Mouse (Mus musculus) heart, embryonic 10.5 days (tissue): ENCODE data around the gene Minpp1. TPM values are rescaled to one million over a fixed set of nuclear protein-coding genes. Genes with fewer than 3 reads are reported as not detected.

Source experiments
- DNase-seq: peaks from one replicate; pipeline ENCODE4 v3.0.0-alpha.2; 2017; ENCODE audit warnings: low spot score
- H3K27ac ChIP-seq: fragments of 300-500 bp; sonication (generic); 2 replicates; pipeline ENCODE4 v1.5.1; 2016; ENCODE audit warnings: mild to moderate bottlenecking
- H3K27me3 ChIP-seq: fragments of 300-500 bp; sonication (generic); 2 replicates; pipeline ENCODE4 v1.6.1; 2016; ENCODE audit warnings: mild to moderate bottlenecking; ENCODE audit not compliant: poor library complexity, insufficient read depth, severe bottlenecking
- H3K36me3 ChIP-seq: fragments of 300-500 bp; sonication (generic); 2 replicates; pipeline ENCODE4 v1.6.1; 2016; ENCODE audit warnings: mild to moderate bottlenecking, moderate library complexity
- H3K4me1 ChIP-seq: fragments of 300-500 bp; sonication (generic); 2 replicates; pipeline ENCODE4 v1.6.1; 2016; ENCODE audit warnings: mild to moderate bottlenecking
- H3K4me3 ChIP-seq: fragments of 300-500 bp; sonication (generic); 2 replicates; pipeline ENCODE4 v1.5.1; 2016; ENCODE audit warnings: mild to moderate bottlenecking, moderate library complexity
- H3K9me3 ChIP-seq: fragments of 300-500 bp; sonication (generic); 2 replicates; pipeline ENCODE4 v1.6.1; 2016; ENCODE audit warnings: mild to moderate bottlenecking, moderate library complexity
- WGBS: fragments of 180-500 bp; shearing (Covaris S2); methylation state at CpG from one replicate; pipeline ENCODE4 v1.1.7; 2016; 5-methylcytosine and 5-hydroxymethylcytosine counted together
- polyA plus RNA-seq: library from polyadenylated mRNA; unstranded; fragments of >200 nt; fragmentation: Nextera tagmentation; extraction: Ambion mirVana; gene quantifications from 2 replicates; pipeline ENCODE4 v1.2.1, GENCODE M21; 2016

Minpp1 gene
- polyA plus RNA-seq, 1 experiment from 2014 or later = 75.0 TPM

DNA sequence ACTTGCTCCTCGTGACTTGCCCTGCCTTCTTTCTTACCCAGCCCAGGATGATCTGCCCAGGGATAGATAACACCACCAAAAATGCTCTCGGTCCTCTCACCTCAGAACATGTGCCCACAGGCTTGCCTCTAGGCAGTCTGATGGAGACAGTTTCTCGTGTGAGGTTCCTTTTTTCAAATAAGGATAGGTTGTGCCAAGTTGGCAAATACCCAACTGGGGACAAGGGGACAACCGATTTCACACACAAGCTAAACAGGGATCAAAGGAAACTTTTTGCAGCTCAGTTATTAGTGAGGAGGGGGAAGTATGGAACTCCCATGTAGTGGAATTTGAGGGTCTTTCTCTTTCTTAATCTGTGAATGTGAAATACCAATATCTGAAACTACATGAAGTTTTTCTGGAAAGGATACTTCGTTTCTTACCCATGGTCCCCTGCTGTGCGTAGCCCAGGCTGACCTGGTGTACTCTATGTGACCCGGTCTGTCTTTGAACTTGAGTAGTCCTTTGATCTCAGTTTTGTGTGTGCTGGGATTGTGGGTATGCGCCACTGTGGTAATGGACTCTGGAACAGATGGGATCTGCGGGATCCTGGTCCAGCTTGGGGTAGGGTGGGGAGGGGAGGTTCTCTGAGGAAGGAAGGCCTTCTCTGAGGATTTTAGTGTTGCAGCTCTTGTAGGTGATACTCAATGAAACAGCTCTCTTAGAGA lies 57.4 kb downstream of the Minpp1 start:
- Histone ChIP-seq H3K4me1 (no peaks in the 10 kb centered on the region), H3K9me3 (no peaks in the 10 kb centered on the region), H3K27ac (no peak overlapping the region), H3K4me3 (no peak overlapping the region), H3K27me3 (no peaks in the 10 kb centered on the region), H3K36me3 (no peaks in the 10 kb centered on the region)
- DNase-seq = no peak
- WGBS = 81% methylated on average over 9 of the region's 9 CpGs

DNA sequence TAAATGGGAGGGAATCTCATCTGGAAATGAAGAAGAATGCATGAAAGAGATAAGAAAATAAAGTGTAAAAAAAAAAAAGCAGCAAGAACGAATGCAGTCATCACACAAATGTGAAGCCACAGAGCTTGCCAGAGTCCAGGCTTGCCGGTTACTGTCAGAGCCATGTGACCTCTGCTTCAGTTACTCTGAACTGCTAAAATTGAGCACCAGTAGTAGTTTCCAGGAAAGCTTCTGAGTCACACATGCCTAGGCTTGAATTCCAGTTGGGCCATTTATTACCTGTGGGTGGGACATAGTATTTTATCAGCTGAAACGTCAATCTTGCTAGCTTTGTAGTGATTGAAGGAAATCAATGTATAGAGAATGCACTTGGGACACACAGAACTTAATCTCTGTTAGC lies 61.8 kb downstream of the Minpp1 start:
- Histone ChIP-seq H3K9me3 (no peaks in the 10 kb centered on the region), H3K4me1 (no peaks in the 10 kb centered on the region), H3K36me3 (no peaks in the 10 kb centered on the region), H3K4me3 (no peak overlapping the region), H3K27me3 (no peaks in the 10 kb centered on the region), H3K27ac (no peak overlapping the region)
- WGBS = 65% methylated on average over 3 of the region's 3 CpGs
- no peak for DNase-seq

DNA sequence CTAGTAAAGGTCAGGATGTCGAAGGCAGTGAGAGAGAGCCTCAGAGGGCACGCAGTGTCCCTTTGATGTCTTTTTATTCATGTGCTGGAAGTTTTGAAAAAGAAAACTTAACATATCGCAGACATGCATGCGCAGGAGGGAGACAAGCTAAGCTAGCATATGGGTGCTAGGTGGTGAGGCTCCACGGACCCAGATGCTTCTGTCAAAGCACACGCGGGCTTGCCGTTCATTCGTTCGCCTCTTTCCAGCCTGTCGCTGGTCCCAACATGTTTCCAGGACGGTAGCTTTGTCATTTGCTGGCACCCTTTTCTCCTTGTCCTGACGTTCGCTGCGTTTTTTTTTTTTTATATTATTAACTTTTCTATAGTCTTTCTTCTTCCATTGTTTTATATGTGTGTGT lies 62.6 kb downstream of the Minpp1 start:
- WGBS = 88% methylated on average over 15 of the region's 15 CpGs
- no peaks in the 10 kb centered on the region for H3K36me3 ChIP-seq
- no peaks in the 10 kb centered on the region for H3K4me1 ChIP-seq
- no peaks in the 10 kb centered on the region for H3K9me3 ChIP-seq
- H3K4me3 ChIP-seq = no peak overlapping the region
- no peak for DNase-seq
- no peaks in the 10 kb centered on the region for H3K27me3 ChIP-seq
- no peak overlapping the region for H3K27ac ChIP-seq

DNA sequence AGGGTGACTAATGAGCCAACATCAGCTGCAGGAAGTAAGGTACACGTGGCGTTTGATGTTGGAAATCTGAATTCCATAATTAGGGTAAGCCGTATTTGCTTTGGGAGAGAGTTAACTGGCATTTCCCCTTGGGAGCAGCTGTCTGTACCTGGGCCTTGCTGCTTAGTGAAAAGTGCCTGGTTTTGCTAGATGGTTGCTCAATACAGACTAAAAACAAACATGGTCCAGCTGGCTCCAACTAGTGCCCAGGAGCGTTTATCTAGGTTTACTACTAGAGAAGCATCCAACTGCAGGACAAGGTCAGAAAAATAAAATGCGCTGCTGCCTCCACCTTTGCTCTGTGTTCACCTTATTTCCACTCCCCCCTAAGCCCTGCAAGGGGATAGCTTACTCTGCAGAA lies 64.9 kb downstream of the Minpp1 start:
- H3K27me3 ChIP-seq = no peaks in the 10 kb centered on the region
- DNase-seq = no peak
- WGBS = 67% methylated on average over 5 of the region's 5 CpGs
- H3K4me3 ChIP-seq = no peak overlapping the region
- no peak overlapping the region for H3K27ac ChIP-seq
- no peaks in the 10 kb centered on the region for H3K4me1 ChIP-seq
- no peaks in the 10 kb centered on the region for H3K36me3 ChIP-seq
- H3K9me3 ChIP-seq = no peaks in the 10 kb centered on the region

DNA sequence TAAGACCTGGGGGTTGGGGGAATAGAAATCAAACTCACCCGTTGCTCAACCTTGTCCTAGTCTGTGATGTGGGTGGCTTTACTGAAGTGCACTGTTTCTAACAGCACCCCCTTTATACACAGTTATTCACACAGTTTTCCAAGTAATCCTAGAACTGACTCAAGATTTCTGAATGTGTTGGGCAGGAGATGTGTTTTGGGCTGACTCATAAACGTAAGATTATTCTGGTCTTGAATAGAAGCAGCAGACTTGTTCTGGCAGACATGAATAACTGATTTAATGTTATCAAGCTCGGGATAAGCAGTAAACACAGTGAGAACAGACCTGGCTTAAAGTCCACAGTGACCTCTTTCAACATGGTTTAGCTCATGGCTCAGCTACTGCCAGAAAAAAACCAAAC lies 65.9 kb downstream of the Minpp1 start:
- Histone ChIP-seq H3K4me1 (no peaks in the 10 kb centered on the region), H3K27me3 (no peaks in the 10 kb centered on the region), H3K4me3 (no peak overlapping the region), H3K36me3 (no peaks in the 10 kb centered on the region), H3K27ac (no peak overlapping the region), H3K9me3 (no peaks in the 10 kb centered on the region)
- DNase-seq = no peak
- WGBS = 63% methylated on average over 3 of the region's 3 CpGs

DNA sequence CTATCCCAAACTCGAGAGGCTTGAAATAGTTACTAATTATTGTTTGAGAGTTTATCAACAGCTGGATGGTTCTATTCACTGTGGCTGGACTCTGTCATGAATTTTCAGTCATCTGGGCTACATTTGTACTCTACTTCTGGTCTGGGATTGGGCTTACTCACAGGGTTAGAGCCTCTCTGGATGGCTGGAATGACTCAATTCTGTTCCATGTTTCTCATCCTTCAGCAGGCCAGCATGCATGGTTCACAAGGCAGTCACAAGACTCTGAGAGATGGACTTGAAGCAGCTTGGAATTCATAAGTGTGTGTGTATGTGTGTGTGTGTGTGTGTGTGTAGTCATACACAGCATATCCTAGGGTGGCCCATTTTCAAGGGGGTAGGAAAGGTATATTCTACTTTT lies 66.5 kb downstream of the Minpp1 start:
- no peak overlapping the region for H3K4me3 ChIP-seq
- no peaks in the 10 kb centered on the region for H3K36me3 ChIP-seq
- no peak overlapping the region for H3K27ac ChIP-seq
- no peaks in the 10 kb centered on the region for H3K9me3 ChIP-seq
- 57% methylated on average over 1 of the region's 1 CpGs for WGBS
- H3K27me3 ChIP-seq = no peaks in the 10 kb centered on the region
- no peak for DNase-seq
- no peaks in the 10 kb centered on the region for H3K4me1 ChIP-seq

DNA sequence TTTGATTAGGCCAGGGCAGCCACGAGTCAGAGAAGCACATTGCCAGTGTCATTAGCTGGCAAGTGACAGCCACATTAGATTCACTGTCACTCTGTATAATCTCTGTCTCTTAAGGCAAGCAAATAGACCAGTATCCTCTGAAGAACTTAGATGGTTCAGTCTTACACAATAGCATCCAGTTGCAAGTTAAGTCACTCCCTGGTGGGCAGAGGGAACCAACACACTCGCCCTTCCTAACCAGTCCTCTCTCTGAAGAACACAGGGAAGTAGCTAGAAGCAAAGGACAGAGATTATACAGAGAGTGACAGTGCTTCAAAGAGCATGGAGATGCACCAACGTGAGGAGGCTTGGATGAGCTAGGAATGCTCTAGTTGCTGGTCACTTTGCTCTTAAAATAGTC lies 67.7 kb downstream of the Minpp1 start:
- H3K9me3 ChIP-seq = no peaks in the 10 kb centered on the region
- H3K4me3 ChIP-seq = no peak overlapping the region
- no peak overlapping the region for H3K27ac ChIP-seq
- H3K27me3 ChIP-seq = no peaks in the 10 kb centered on the region
- DNase-seq = no peak
- H3K4me1 ChIP-seq = no peaks in the 10 kb centered on the region
- no peaks in the 10 kb centered on the region for H3K36me3 ChIP-seq
- 65% methylated on average over 3 of the region's 3 CpGs for WGBS

DNA sequence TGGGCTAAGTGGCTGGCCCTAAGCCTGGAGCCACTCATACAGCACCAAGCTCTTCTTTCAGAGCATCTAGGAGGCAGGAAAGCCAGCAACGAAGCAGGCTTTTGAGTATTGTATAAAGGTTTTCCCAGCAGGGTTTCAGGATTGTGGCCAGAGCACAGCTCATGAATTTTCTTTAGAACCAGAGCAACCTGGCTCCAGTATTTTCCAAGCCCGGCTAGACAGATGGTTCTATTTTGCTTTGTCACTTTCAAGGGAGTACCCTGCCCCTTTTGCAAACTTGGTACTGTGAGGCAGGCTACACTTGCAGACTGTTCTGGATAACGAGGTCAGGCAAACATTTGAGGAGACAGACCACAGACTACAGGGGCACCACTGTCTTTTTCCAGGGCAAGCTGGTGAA lies 69.7 kb downstream of the Minpp1 start:
- no peak overlapping the region for H3K4me3 ChIP-seq
- 43% methylated on average over 3 of the region's 3 CpGs for WGBS
- H3K27me3 ChIP-seq = no peaks in the 10 kb centered on the region
- no peaks in the 10 kb centered on the region for H3K9me3 ChIP-seq
- H3K4me1 ChIP-seq = no peaks in the 10 kb centered on the region
- H3K36me3 ChIP-seq = no peaks in the 10 kb centered on the region
- DNase-seq = no peak
- no peak overlapping the region for H3K27ac ChIP-seq

Other genes with a start within 250 kb of the Minpp1 start
- gene Sgms1, start 96.1 kb upstream of the Minpp1 start, polyA plus RNA-seq = 41.5 and 45.9 TPM in 2 replicates
- gene Rpl9-ps6, start 19.2 kb upstream of the Minpp1 start, polyA plus RNA-seq = 47.9 and 55.7 TPM in 2 replicates
- 6.6 and 12.2 TPM in 2 replicates for gene Papss2, start 110.0 kb downstream of the Minpp1 start, polyA plus RNA-seq